Mouse (Mus musculus) olfactory bulb, adult 2 months (tissue): ENCODE measurements around the gene Dynlt1c. TPM values are rescaled to one million over a fixed set of nuclear protein-coding genes. Genes with fewer than 3 reads are reported as not detected.
"Not testable (repeated sequence)": the region's sequence is repeated elsewhere in the genome, so short reads cannot be mapped to it uniquely, and the experiment has no call there.

ENCODE experiments used
- H3K27ac ChIP-seq: fragments of 200-500 bp; 2 replicates; pipeline ENCODE4 v1.5.1; 2012; ENCODE audit warnings: low read depth, low read length; ENCODE audit not compliant: insufficient read depth
- H3K4me1 ChIP-seq: fragments of 200-500 bp; 2 replicates; pipeline ENCODE4 v1.6.1; 2012; ENCODE audit warnings: low read length; ENCODE audit not compliant: control insufficient read depth, insufficient read depth
- H3K4me3 ChIP-seq: fragments of 200-500 bp; 2 replicates; pipeline ENCODE4 v1.5.1; 2012; ENCODE audit warnings: mild to moderate bottlenecking, low read depth, low read length, moderate library complexity; ENCODE audit not compliant: insufficient read depth
- WGBS: fragments of 180-500 bp; shearing (Covaris S2); methylation state at CpG from one replicate; pipeline ENCODE4 v1.1.7; 2018; 5-methylcytosine and 5-hydroxymethylcytosine counted together
- polyA plus RNA-seq: library from polyadenylated mRNA; stranded (reverse); fragments of >200 nt; gene quantifications from 2 replicates; pipeline ENCODE4 v1.2.4, GENCODE M21; 2012; ENCODE audit warnings: low replicate concordance; ENCODE audit not compliant: missing spikeins, insufficient read depth, insufficient read length

Gene Dynlt1c
- polyA plus RNA-seq, 1 experiment: not detected

- not testable (repeated sequence) for H3K4me3 ChIP-seq, H3K4me1 ChIP-seq, H3K27ac ChIP-seq
- 74% methylated on average over 5 of the region's 8 CpGs for WGBS
These were observed 1.1 kb upstream of the Dynlt1c start for GRCm38 (mm10) chr17:6600216-6600911.

- not testable (repeated sequence) for H3K27ac ChIP-seq
- WGBS: 10% methylated on average over 3 of the region's 4 CpGs
These were observed 734 bp downstream of the Dynlt1c start for GRCm38 (mm10) chr17:6602205-6602604.

GRCm38 (mm10) chr17:6605347-6605746 is 3.9 kb downstream of the Dynlt1c start:
- H3K4me3 ChIP-seq, H3K27ac ChIP-seq, H3K4me1 ChIP-seq: not testable (repeated sequence)
- WGBS: 58% methylated on average over 1 of the region's 1 CpGs

More at GRCm38 (mm10) chr17:6602205-6602604, 734 bp downstream of the Dynlt1c start:
- not testable (repeated sequence) for H3K4me1 ChIP-seq, H3K4me3 ChIP-seq

- H3K27ac ChIP-seq, H3K4me3 ChIP-seq, H3K4me1 ChIP-seq: not testable (repeated sequence)
- WGBS: 91% methylated on average over 12 of the region's 14 CpGs
These were observed 12.1 kb downstream of the Dynlt1c start for GRCm38 (mm10) chr17:6613524-6613923.

- WGBS: 84% methylated on average over 6 of the region's 9 CpGs
- H3K4me3 ChIP-seq, H3K4me1 ChIP-seq, H3K27ac ChIP-seq: not testable (repeated sequence)
These were observed 12.8 kb downstream of the Dynlt1c start for GRCm38 (mm10) chr17:6614316-6614715.

GRCm38 (mm10) chr17:6616731-6617130 is 15.3 kb downstream of the Dynlt1c start:
- not testable (repeated sequence) for H3K27ac ChIP-seq, H3K4me3 ChIP-seq, H3K4me1 ChIP-seq
- WGBS: 98% methylated on average over 9 of the region's 9 CpGs

- H3K27ac ChIP-seq, H3K4me3 ChIP-seq, H3K4me1 ChIP-seq: not testable (repeated sequence)
- 81% methylated on average over 8 of the region's 13 CpGs for WGBS
These were observed 16.4 kb downstream of the Dynlt1c start for GRCm38 (mm10) chr17:6617689-6618400.

- H3K4me3 ChIP-seq, H3K4me1 ChIP-seq, H3K27ac ChIP-seq: not testable (repeated sequence)
- WGBS: 94% methylated on average over 5 of the region's 5 CpGs
These were observed 17.8 kb downstream of the Dynlt1c start for GRCm38 (mm10) chr17:6619271-6619670.

GRCm38 (mm10) chr17:6620035-6620434 is 18.6 kb downstream of the Dynlt1c start:
- 83% methylated on average over 6 of the region's 6 CpGs for WGBS
- not testable (repeated sequence) for H3K4me3 ChIP-seq, H3K4me1 ChIP-seq, H3K27ac ChIP-seq

GRCm38 (mm10) chr17:6620730-6621451 is 19.4 kb downstream of the Dynlt1c start:
- H3K27ac ChIP-seq, H3K4me3 ChIP-seq, H3K4me1 ChIP-seq: not testable (repeated sequence)
- WGBS: 85% methylated on average over 18 of the region's 20 CpGs

- H3K4me1 ChIP-seq, H3K27ac ChIP-seq, H3K4me3 ChIP-seq: not testable (repeated sequence)
- 95% methylated on average over 11 of the region's 12 CpGs for WGBS
These were observed 20.5 kb downstream of the Dynlt1c start for GRCm38 (mm10) chr17:6621976-6622375.

GRCm38 (mm10) chr17:6624926-6625558 is 23.6 kb downstream of the Dynlt1c start:
- not testable (repeated sequence) for H3K4me1 ChIP-seq, H3K4me3 ChIP-seq, H3K27ac ChIP-seq
- 62% methylated on average over 2 of the region's 6 CpGs for WGBS

- H3K27ac ChIP-seq, H3K4me3 ChIP-seq, H3K4me1 ChIP-seq: not testable (repeated sequence)
- 93% methylated on average over 4 of the region's 4 CpGs for WGBS
These were observed 28.9 kb downstream of the Dynlt1c start for GRCm38 (mm10) chr17:6630398-6630797.

GRCm38 (mm10) chr17:6632850-6633249 is 31.4 kb downstream of the Dynlt1c start:
- 89% methylated on average over 6 of the region's 6 CpGs for WGBS
- not testable (repeated sequence) for H3K4me3 ChIP-seq, H3K4me1 ChIP-seq, H3K27ac ChIP-seq
